Mouse (Mus musculus): ENCODE results near the gene Fbln7. TPM values are rescaled to one million over a fixed set of nuclear protein-coding genes. Genes with fewer than 3 reads are reported as not detected.

Gene Fbln7
- polyA plus RNA-seq (2014; fragmentation: Nextera tagmentation; extraction: Ambion mirVana), result 2.2 and 2.4 TPM in 2 replicates

GRCm38 (mm10) chr2:128862636-128863035, at the start of gene Fbln7:
Gene Fbln7 (plus strand): TSS chr2:128862981.
- peaks cover 7% of the 10 kb centered on the region; the same call in 1 of the 2 replicates for H3K4me1 ChIP-seq (ENCODE audit: control insufficient read depth, insufficient read depth, low read length)
- peak within 1 kb of the TSS; percentile 70 for H3K9ac ChIP-seq (ENCODE audit: low read length)
- 91% methylated on average over 9 of the region's 9 CpGs for WGBS
- ATAC-seq (ENCODE audit: low FRiP score) (no peak), DNase-seq (ENCODE audit: low spot score, missing footprints) (no peak)
- H3K9me3 ChIP-seq (ENCODE audit: control insufficient read depth, low read length), result no peaks in the 10 kb centered on the region
- H3K27ac ChIP-seq (ENCODE audit: low read depth, low read length), result no peak within 1 kb of the TSS
- H3K4me2 ChIP-seq, result peak within 1 kb of the TSS; percentile 77
- no peaks in the 10 kb centered on the region for H3K36me3 ChIP-seq (ENCODE audit: control insufficient read depth, insufficient read depth, low read length)
- H3K27me3 ChIP-seq (ENCODE audit: control insufficient read depth, insufficient read depth, low read length), result peaks cover 4% of the 10 kb centered on the region; the same call in 1 of the 2 replicates
- peak within 1 kb of the TSS; percentile 41 for H3K4me3 ChIP-seq (ENCODE audit: low read depth, low read length)

GRCm38 (mm10) chr2:128816311-128816710, 46.5 kb upstream of the Fbln7 start:
- ATAC-seq (ENCODE audit: low FRiP score) (no peak), DNase-seq (ENCODE audit: low spot score, missing footprints) (no peak)
- Histone ChIP-seq H3K27me3 (ENCODE audit: control insufficient read depth, insufficient read depth, low read length) (no peaks in the 10 kb centered on the region), H3K27ac (ENCODE audit: low read depth, low read length) (no peak overlapping the region), H3K4me1 (ENCODE audit: control insufficient read depth, insufficient read depth, low read length) (peaks cover 4% of the 10 kb centered on the region; the same call in 1 of the 2 replicates), H3K4me2 (no peak overlapping the region), H3K9me3 (ENCODE audit: control insufficient read depth, low read length) (no peaks in the 10 kb centered on the region), H3K4me3 (ENCODE audit: low read depth, low read length) (no peak overlapping the region), H3K9ac (ENCODE audit: low read length) (no peak overlapping the region), H3K36me3 (ENCODE audit: control insufficient read depth, insufficient read depth, low read length) (no peaks in the 10 kb centered on the region)
- WGBS, result 92% methylated on average over 1 of the region's 1 CpGs

GRCm38 (mm10) chr2:128816916-128817315, 45.9 kb upstream of the Fbln7 start:
- DNase-seq (ENCODE audit: low spot score, missing footprints) (no peak), ATAC-seq (ENCODE audit: low FRiP score) (no peak)
- 55% methylated on average over 6 of the region's 6 CpGs for WGBS
- Histone ChIP-seq H3K36me3 (ENCODE audit: control insufficient read depth, insufficient read depth, low read length) (no peaks in the 10 kb centered on the region), H3K4me2 (peak overlapping the region; percentile 65; the same call in 1 of the 2 replicates), H3K27ac (ENCODE audit: low read depth, low read length) (no peak overlapping the region), H3K9me3 (ENCODE audit: control insufficient read depth, low read length) (no peaks in the 10 kb centered on the region), H3K27me3 (ENCODE audit: control insufficient read depth, insufficient read depth, low read length) (no peaks in the 10 kb centered on the region), H3K4me3 (ENCODE audit: low read depth, low read length) (no peak overlapping the region), H3K4me1 (ENCODE audit: control insufficient read depth, insufficient read depth, low read length) (peaks cover 4% of the 10 kb centered on the region; the same call in 1 of the 2 replicates), H3K9ac (ENCODE audit: low read length) (no peak overlapping the region)

- no peak for ATAC-seq (ENCODE audit: low FRiP score)
- no peaks in the 10 kb centered on the region for H3K27me3 ChIP-seq (ENCODE audit: control insufficient read depth, insufficient read depth, low read length)
- DNase-seq (ENCODE audit: low spot score, missing footprints), result no peak
Observed at GRCm38 (mm10) chr2:128817387-128817785, 45.4 kb upstream of the Fbln7 start.

GRCm38 (mm10) chr2:128817786-128818681, 44.7 kb upstream of the Fbln7 start, which contains the start of gene Tmem87b:
Gene Tmem87b (plus strand): TSS chr2:128818118.
- H3K9ac ChIP-seq (ENCODE audit: low read length), result peak within 1 kb of the TSS; percentile 72
- peak within 1 kb of the TSS; percentile 76 for H3K4me3 ChIP-seq (ENCODE audit: low read depth, low read length)
- H3K36me3 ChIP-seq (ENCODE audit: control insufficient read depth, insufficient read depth, low read length), result no peaks in the 10 kb centered on the region
- H3K4me2 ChIP-seq, result peak within 1 kb of the TSS; percentile 70
- under 1% methylated on average over 59 of the region's 59 CpGs for WGBS
- H3K27me3 ChIP-seq (ENCODE audit: control insufficient read depth, insufficient read depth, low read length), result no peaks in the 10 kb centered on the region
- peaks cover 4% of the 10 kb centered on the region; the same call in 1 of the 2 replicates for H3K4me1 ChIP-seq (ENCODE audit: control insufficient read depth, insufficient read depth, low read length)
- ATAC-seq (ENCODE audit: low FRiP score), result peak; percentile 93
- DNase-seq (ENCODE audit: low spot score, missing footprints), result peak; percentile 100
- peak within 1 kb of the TSS; percentile 91 for H3K27ac ChIP-seq (ENCODE audit: low read depth, low read length)
- H3K9me3 ChIP-seq (ENCODE audit: control insufficient read depth, low read length), result no peaks in the 10 kb centered on the region

More at GRCm38 (mm10) chr2:128817387-128817785, 45.4 kb upstream of the Fbln7 start:
- peak overlapping the region; percentile 65 for H3K4me2 ChIP-seq
- 0% methylated on average over 7 of the region's 7 CpGs for WGBS
- no peaks in the 10 kb centered on the region for H3K36me3 ChIP-seq (ENCODE audit: control insufficient read depth, insufficient read depth, low read length)
- peaks cover 4% of the 10 kb centered on the region; the same call in 1 of the 2 replicates for H3K4me1 ChIP-seq (ENCODE audit: control insufficient read depth, insufficient read depth, low read length)
- H3K4me3 ChIP-seq (ENCODE audit: low read depth, low read length), result peak overlapping the region; percentile 76
- peak overlapping the region; percentile 43; the same call in 1 of the 2 replicates for H3K9ac ChIP-seq (ENCODE audit: low read length)
- H3K9me3 ChIP-seq (ENCODE audit: control insufficient read depth, low read length), result no peaks in the 10 kb centered on the region
- H3K27ac ChIP-seq (ENCODE audit: low read depth, low read length), result no peak overlapping the region

- peak overlapping the region; percentile 91 for H3K27ac ChIP-seq (ENCODE audit: low read depth, low read length)
- peak overlapping the region; percentile 72 for H3K9ac ChIP-seq (ENCODE audit: low read length)
- no peak for DNase-seq (ENCODE audit: low spot score, missing footprints)
- peak overlapping the region; percentile 76 for H3K4me3 ChIP-seq (ENCODE audit: low read depth, low read length)
- 25% methylated on average over 14 of the region's 14 CpGs for WGBS
- H3K4me1 ChIP-seq (ENCODE audit: control insufficient read depth, insufficient read depth, low read length), result peaks cover 4% of the 10 kb centered on the region; the same call in 1 of the 2 replicates
- no peaks in the 10 kb centered on the region for H3K36me3 ChIP-seq (ENCODE audit: control insufficient read depth, insufficient read depth, low read length)
- no peak for ATAC-seq (ENCODE audit: low FRiP score)
- peak overlapping the region; percentile 70 for H3K4me2 ChIP-seq
- no peaks in the 10 kb centered on the region for H3K9me3 ChIP-seq (ENCODE audit: control insufficient read depth, low read length)
- H3K27me3 ChIP-seq (ENCODE audit: control insufficient read depth, insufficient read depth, low read length), result no peaks in the 10 kb centered on the region
Observed at GRCm38 (mm10) chr2:128818956-128819643, 43.7 kb upstream of the Fbln7 start.

- H3K4me1 ChIP-seq (ENCODE audit: control insufficient read depth, insufficient read depth, low read length), result peaks cover 4% of the 10 kb centered on the region; the same call in 1 of the 2 replicates
Observed at GRCm38 (mm10) chr2:128820631-128821030, 42.1 kb upstream of the Fbln7 start.

GRCm38 (mm10) chr2:128823893-128824292, 38.9 kb upstream of the Fbln7 start:
- DNase-seq (ENCODE audit: low spot score, missing footprints) (no peak), ATAC-seq (ENCODE audit: low FRiP score) (no peak)
- Histone ChIP-seq H3K9me3 (ENCODE audit: control insufficient read depth, low read length) (no peaks in the 10 kb centered on the region), H3K36me3 (ENCODE audit: control insufficient read depth, insufficient read depth, low read length) (no peaks in the 10 kb centered on the region; the same call in 1 of the 2 replicates), H3K27me3 (ENCODE audit: control insufficient read depth, insufficient read depth, low read length) (no peaks in the 10 kb centered on the region), H3K4me1 (ENCODE audit: control insufficient read depth, insufficient read depth, low read length) (peaks cover 3% of the 10 kb centered on the region; the same call in 1 of the 2 replicates), H3K4me3 (ENCODE audit: low read depth, low read length) (no peak overlapping the region), H3K27ac (ENCODE audit: low read depth, low read length) (no peak overlapping the region), H3K4me2 (no peak overlapping the region), H3K9ac (ENCODE audit: low read length) (no peak overlapping the region)
- WGBS, result 91% methylated on average over 5 of the region's 5 CpGs

More at GRCm38 (mm10) chr2:128820631-128821030, 42.1 kb upstream of the Fbln7 start:
- Histone ChIP-seq H3K4me3 (ENCODE audit: low read depth, low read length) (no peak overlapping the region), H3K9ac (ENCODE audit: low read length) (no peak overlapping the region), H3K4me2 (no peak overlapping the region), H3K27ac (ENCODE audit: low read depth, low read length) (no peak overlapping the region), H3K27me3 (ENCODE audit: control insufficient read depth, insufficient read depth, low read length) (no peaks in the 10 kb centered on the region), H3K9me3 (ENCODE audit: control insufficient read depth, low read length) (no peaks in the 10 kb centered on the region), H3K36me3 (ENCODE audit: control insufficient read depth, insufficient read depth, low read length) (no peaks in the 10 kb centered on the region)
- ATAC-seq (ENCODE audit: low FRiP score) (no peak), DNase-seq (ENCODE audit: low spot score, missing footprints) (no peak)
- 83% methylated on average over 2 of the region's 2 CpGs for WGBS
